Mouse (Mus musculus) frontal cortex, postnatal 10 days (tissue): ENCODE measurements around the gene Pdzd2.
A peak's percentile ranks its signal among the peaks of the same experiment; 100 is the strongest.
"Not testable (repeated sequence)": the region's sequence is repeated elsewhere in the genome, so short reads cannot be mapped to it uniquely, and the experiment has no call there.

ENCODE experiments used
- DNase-seq, 2 experiments: peaks; one replicate each; pipeline ENCODE4 v3.0.0; 2022; ENCODE audit warnings: low spot score in 2 of 2, mixed read lengths in 1 of 2

Gene Pdzd2

DNA sequence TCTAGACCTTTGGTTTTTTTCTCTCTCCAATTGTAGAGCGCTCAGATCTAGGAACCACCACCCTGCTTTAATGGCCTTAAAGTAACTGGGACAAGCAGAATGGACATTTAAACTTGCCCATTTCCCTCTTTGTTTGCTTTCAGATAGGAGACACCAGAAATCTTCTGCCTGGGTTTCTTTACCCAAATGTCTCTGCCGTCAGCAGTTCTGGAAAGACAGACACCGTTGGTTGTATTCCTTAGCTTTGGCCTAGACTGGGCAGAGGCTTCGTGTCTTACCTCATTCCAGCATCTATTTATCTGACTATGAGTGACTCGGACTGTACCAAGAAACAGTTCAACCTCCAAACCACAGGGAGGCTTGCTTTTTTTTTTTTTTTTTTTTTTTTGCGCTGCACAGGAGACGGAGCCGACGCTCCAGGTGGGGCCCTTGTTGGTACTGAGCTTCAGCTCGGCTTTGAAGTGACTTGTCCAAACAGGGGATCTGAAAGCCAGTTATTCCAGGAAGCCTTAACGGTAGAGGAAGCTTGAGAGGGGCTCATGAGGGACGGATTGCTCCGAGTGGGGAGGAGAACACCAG is 363.1 kb downstream of the Pdzd2 start:
- DNase-seq, result no peak

DNA sequence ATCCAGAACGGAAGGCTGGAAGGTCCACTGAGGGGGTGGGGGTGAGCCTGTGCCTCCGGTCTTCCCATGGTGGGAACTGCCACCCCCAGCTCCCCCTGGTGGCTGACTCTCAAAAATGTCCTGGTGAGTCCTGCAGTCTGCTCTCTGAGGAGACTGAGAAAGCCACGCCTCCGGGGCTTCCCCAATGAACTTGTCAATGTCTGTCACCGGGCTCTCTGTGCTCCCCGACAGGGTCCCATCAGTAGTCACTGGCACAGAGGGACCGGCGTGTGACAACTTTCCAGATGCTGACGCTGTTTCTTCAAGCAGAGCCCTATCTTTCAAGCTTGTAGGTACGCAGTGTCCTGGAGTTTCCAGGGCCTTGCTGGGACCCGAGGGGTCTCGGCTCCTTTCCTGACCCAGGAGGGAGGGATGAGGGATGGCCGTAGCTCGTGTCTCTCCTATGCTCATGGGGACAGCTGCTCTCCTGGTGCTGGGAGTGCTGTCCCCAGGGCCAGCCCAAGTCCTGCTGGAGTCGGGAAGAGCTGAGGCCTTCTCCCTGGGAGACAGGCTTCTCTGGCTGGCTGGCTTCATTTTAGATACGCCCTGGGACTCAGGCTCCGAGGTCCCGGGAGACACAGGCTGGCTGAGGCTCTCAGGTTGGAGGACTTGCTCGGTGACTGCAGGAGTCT is 363.9 kb downstream of the Pdzd2 start:
- peak; percentile 73 to 77 for DNase-seq

DNA sequence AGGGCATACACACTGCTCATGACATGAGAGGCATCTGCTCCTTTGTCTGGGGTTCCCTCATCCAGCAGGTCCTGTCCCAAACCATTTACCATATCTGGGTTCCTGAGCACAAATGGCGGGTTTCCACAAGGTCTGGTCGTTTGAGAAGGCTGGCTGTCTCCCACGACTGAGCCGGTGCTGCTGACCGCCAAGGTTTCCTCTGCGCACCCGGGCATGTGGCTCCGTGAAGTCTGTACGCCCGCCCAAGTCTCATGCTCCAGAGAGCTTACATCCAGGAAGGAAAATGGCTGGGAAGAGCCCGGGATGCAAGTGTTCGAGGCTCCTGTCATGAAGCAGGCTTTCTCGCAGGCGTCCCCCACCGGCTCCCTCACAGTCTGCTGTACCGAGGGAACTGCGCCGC is 364.8 kb downstream of the Pdzd2 start:
- DNase-seq, result no peak

DNA sequence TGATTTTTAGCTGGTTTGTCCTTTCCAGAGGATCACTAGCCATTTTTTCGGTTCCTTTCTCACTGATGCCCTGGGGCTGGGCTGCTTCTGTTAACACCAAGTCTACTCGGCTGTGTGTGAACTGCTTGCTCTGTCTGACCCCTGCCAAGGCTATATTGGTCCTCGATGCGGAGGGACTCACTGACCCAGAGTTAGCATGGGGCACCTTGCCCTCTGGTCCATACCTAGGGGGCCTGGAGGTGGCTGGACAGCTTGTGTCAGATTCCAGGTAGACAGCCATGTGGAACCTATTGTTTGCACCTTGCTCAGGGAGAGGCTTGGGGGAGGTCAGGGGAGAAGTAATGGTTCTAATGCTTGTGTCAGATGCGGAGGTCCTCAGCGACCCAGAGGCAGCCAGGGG is 365.8 kb downstream of the Pdzd2 start:
- no peak for DNase-seq

DNA sequence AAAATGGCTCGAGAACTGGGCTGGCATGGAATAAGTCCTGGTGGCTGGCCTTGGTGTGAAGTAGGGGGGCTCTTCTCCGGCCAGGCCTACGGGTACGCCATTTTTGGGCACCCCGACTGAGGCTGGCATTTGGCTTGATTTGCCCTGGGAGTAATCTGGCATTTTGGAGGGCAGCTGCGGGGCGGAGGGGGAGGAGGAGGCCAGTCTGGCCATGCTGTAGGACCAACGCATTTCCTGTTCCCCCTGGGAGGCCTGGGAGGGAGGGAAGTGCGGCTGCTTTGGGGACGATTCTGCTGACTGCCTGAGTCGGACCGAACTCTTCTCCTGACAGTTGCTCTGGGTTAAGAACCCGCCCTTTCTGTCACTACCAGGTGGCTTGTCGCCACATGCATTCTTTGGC is 366.2 kb downstream of the Pdzd2 start:
- no peak for DNase-seq

DNA sequence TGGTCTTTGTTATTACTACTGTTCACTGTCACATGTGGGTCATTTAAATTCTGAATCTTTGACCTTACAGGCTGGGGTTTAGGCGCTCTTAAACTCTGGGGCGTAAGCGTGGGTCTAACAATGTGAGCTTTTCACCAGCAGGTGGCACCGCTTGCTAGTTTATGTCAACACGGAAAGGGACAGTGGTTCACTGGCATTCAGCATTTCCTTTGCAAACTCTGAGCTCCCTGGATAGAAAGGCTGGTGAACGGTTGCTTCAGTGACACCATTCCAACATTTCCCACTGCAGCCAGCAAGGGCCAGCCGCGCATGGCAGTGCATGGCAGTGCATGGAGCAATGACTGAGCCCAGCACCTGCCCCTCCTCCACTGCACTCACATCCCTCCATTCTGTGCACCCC is 368.5 kb downstream of the Pdzd2 start:
- DNase-seq, result peak in 1 of 2 experiments; percentile 65

DNA sequence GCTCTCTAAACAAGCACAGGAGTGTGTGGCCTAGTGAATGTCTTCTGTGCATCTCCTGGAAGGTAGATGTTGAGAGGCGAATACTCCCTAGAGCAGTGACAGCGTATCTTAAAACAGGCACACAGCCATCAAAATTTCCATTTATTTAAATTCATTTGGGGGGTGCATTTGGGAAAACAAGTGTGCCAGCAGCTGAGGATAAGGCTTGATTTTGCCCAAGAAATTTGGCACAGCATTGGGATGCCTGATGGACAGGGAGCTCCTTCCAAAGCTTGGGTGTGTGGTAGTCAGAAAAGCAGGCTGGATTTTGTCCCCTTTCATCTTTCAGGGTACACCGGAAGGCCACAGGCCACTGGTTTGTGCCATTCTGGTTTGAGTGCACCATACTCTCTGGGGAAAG is 369.6 kb downstream of the Pdzd2 start:
- no peak for DNase-seq

DNA sequence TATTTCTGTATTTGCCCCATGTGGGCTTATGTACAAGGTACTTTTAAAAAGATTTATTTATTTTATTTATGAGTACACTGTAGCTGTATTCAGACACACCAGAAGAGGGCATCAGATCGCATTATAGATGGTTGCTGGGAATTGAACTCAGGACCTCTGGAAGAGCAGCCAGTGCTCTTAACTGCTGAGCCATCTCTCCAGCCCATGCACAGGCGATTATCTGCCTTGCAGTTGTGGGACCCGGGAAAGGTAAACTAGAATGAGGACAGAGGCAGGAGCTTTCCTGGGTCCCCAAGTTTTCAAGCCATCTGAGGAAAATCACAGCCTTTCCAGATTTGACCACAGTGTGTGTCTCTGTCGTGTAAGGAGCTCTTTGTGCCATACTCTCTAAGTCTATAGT is 370.9 kb downstream of the Pdzd2 start:
- DNase-seq, result no peak

DNA sequence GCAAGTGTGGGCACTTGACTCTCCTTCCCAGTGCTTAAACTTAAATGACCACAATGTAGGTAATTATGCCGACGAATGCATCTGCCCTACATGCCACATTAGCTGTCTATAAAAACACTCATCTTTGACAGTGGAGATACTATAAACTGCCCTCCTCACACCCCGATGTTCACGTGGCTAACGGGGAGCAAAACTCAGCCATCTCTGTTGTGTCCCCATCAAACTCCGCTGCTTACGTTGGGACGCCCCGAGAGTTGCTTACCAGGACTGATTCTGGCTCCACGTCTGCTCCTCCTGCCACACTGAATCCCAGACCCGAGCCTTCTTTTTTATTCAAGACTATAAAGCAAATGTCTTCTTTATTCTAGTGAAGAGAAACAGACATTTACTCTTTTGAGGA is 371.4 kb downstream of the Pdzd2 start:
- DNase-seq, result no peak

DNA sequence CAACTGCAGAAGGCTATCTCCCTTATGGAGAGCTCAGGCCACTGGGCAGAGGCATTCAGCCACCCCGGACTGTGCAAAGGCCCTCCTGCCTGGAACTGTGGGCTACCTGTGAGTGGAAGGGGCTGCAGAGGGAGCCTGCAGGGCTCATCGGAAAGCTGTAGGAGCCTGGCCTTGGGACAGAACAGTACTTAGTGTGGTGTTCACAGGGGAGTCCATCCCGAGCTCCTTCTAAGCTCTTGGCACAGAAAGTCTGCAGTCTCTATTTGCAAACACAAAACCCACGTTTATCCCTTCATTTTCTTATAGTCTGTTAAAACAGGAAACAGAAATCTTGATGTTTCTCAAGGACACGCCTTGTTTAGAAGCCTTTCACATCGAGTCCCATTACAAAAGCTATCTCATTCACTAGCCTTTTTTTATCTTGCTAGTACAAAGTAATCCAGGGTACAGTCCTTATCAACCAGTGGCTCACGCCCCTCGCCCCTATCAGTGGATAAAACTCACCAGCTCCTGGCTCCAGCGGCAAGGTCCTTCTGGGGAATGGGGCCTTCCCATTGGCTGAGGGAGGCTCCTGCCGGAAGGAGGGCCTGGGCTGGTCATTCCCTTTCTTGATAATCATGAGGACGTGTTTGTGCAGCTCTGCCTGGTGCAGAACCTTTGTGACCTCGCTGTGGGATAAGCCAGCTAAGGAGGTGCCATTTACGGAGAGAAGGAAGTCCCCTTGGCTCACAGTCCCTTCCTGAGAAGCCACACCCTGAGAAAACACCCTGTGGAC is 372.2 kb downstream of the Pdzd2 start:
- no peak for DNase-seq

DNA sequence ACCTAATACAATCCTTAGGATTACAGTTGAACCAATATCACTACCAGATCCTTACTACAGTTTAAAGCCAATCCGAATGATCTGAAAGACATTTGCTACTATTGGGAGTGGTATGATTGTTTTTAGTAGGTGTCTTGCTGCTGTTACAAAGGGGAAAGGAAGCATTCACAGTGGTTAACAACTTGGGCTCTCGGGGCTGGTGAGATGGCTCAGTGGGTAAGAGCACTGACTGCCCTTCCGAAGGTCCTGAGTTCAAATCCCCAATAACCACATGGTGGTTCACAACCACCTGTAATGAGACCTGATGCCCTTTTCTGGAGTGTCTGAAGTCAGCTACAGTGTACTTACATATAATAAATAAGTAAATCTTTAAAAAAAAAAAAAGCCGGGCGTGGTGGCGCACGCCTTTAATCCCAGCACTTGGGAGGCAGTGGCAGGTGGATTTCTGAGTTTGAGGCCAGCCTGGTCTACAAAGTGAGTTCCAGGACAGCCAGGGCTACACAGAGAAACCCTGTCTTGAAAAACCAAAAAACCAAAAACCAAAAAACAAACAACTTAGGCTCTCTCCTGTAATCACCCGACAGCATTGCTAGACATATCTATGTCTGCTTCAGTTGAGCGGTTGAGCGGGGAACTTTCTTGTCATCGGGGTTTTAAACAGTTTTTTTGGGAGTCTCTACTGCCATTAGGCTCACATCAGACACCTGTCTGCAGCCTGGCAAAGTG is 373.0 kb downstream of the Pdzd2 start:
- DNase-seq, result not testable (repeated sequence)

DNA sequence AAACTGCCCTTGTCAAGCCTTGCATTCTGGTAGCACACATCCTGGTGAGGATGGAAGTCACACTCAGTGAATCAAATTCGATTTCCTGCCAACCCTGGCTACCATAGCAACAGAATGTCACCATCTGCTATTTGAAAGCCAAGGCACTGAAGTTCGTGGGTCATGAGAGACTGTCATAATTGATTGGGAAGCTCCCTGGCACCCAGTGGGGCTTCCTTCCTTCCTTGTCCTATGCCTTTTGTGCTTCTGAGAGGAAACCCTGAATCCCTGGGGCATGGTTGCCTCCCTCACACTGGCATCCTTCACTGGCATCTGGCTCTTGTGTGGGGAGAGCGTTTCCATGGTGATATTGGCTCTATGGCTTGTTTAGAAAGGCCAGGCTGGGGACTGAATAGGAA is 373.7 kb downstream of the Pdzd2 start:
- DNase-seq, result peak; percentile 56 to 57

DNA sequence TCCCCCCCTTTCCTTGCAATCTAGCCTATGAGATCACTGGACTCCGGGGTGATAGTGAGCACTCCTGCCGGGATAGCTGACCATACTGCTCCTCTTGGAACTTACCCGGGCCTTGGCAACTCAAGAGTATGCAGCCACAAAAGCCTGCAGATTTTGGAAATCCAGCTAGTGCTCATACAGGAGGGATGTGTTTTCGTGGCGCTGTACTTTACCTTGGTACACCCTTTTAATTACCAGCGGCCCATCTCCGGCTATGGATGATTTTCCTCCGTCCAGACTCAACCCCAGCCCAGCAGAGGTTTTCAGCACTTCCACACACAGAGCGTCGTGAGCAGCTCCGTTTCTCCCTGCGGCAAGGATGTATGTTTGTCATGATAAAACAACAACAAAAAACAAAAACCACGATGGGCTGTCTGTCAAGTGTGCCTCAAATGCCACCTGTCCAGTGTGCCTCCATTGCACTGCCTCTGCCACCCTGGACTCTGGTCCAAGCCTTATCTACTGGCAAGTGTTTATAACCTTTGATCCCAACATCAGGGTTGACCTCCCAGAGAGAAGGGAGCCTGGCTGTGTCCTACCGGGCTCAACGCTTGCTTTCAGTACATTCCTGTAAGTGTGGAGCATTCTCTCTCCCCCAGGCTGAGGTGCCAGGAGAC is 374.2 kb downstream of the Pdzd2 start:
- no peak for DNase-seq

DNA sequence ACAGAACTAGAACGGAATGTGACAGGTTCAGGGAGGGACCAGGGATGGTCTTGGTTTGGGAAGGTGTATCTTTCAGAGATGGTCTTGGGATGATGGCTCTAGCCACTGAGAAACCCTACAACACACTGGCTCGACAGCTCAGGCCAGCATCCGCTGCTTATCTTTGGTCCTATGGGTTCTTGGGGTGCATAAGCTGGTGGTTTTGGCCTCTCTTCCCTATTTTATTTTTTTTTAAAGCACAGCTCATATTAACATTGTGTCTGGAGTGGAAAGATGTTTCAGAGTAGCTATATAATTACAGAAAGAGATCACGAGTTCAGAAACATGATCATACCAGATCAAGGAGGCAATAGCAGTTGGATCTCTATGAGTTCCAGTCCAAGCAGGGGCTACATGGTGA is 375.6 kb downstream of the Pdzd2 start:
- no peak for DNase-seq

DNA sequence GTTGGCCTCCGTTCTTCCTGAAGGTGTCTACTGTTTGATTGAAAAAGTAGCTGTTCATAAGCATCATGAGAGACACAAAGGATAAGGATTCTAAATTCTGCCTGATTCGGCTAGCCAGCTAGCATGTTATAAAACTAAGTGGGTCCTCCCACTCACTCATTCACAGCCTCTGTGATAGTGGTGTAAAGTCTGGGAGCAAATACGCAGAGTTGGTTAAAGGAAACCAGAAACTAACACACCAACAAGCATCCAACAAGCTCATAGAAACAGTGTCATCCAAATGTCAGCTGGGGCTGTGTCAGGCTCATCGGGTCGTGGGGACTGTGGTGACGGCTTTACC is 377.1 kb downstream of the Pdzd2 start:
- no peak for DNase-seq

DNA sequence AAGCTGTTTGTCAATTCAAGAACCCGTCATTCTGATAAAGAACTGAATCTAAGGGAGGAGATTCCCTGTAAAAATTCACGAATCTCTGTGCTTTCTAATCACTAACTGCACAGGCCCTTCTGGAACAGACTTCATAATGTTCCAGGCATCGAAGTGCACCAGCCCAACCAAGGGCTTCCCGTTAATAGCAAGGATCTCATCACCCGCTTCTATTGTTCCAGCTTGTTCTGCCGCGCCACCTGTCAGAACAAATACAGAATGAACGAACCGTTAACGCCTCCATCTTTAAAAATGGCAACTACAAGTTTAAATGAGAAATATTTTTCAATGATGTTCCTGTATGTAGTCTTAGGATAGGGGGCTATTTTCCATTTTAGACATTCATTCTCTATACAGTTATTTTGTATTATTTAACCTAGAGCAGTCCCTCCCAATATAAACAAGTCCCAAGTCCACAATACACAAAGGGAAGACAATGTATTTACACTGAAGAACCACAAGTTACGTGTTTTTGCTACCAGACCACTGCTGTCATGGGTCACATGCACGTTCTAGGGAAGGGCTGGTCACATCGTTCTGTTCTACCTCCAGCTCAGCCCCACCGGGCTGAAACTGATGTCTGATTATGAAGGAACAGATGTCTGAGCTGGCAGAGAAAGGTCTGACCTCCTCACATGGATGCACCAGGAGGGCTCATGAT is 377.6 kb downstream of the Pdzd2 start:
- DNase-seq, result no peak

DNA sequence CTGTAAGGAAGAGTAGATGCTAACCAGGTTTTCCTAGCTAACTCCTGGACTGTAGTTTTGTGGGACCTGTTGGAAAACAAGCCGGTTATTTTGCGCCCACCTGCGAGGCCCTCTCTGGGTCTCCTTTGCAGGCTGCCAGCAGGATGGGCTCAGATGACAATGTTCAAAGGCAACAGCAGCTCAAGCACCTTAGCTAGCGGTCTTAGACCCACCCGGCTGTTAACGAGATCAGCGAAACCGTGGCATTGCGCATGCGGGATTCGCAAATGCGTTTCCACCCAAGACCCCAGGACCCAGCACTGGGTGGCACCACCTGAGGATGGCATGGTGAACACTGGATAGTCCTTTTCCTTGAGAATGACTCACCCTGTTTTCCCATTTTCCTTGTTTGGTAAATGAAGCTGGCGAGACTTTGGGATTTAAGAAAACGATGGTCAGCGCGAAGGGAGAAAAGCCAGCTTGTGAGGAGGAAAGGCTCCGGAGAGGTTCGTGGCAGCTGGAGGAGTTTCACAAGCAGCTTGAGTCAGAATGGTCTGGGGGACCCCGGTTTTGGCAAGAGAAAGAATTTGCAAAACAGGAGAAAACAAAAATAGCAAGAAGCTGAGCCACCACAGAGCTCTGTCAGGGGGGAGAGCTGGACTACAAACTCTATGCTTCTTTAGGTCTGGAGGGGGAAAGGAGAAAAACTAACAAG is 379.1 kb downstream of the Pdzd2 start:
- no peak for DNase-seq

DNA sequence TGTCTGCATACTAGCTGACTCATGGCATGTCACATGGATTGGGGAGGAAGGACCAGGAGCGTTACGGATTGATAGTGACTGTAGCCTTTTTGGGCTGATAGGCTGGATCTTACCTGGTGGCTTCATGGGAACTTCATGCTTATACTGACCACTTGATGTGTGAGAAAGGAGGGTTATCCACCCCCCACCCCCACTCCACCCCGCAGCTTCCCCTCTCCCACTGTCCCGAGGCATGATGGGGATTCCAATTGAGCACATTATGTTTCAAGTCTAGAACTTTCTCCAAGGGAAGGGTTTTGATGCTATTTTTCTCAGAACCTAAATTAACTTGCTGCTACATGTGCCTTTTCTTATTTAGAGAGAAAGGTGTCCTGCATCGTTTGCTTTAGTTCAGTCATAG is 381.3 kb downstream of the Pdzd2 start:
- DNase-seq, result no peak

DNA sequence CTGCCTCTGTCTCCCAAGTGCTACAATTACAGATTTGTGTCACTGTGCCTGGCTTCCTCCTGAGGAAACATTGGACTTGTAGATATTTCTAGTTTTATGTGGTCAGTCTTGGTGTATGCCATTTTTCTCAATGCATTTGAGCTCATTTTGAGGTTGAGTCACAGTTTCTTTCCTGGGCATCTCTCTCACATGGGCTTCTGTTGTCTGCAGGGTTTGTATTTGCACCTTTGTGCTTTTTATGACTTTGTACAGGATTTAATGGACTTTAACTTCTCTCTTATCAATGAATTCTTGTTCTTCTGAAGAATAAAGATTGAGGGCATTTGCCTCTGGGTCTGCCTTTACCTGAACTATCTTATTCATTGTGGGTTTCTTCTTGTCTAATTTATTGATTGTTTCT is 382.3 kb downstream of the Pdzd2 start:
- DNase-seq, result no peak

DNA sequence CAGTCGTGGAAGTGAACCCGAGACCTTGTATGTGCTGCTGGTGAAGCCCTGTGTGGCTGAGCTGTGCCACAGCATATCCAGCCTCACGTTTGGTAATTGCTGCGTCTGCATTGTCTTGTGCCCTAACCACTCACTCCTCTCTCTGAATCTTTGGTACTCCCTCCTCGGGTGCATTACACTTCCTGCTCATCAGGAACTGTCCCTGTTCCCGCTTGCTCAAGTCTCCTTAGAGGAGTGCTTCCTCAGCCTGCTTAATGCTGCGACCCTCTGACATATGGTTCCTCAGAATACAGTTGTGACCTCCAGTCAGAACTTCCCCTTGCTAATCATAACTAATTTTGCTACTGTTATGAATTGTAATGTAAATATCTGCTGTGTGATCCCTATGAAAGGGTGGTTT is 383.8 kb downstream of the Pdzd2 start:
- no peak for DNase-seq

DNA sequence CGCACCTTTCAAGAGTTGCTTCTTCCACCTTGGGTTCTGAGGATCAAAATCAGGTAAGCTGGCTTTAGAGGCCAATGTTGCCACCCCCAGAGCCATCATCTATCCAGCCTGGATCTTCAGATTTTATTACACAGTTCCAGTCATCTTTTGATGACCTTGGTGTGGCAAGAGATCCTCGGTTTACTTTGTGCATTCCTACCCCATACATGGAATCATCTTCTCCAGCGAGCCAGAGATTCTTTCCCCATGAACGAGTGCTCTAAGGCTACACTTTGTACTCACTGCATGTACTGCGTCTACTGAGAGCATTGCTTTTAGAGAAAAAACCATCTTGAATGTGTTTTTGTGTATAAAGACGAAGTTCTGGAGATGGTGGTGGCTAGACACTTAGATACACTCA is 384.5 kb downstream of the Pdzd2 start:
- no peak for DNase-seq
